Mouse (Mus musculus) cerebellum, postnatal 36 days (tissue): ENCODE results near the gene Fgd5.
A peak's percentile ranks its signal among the peaks of the same experiment; 100 is the strongest.
"Not testable (repeated sequence)": the region's sequence is repeated elsewhere in the genome, so short reads cannot be mapped to it uniquely, and the experiment has no call there.

Experiments
- DNase-seq, 2 experiments: peaks; one replicate each; pipeline ENCODE4 v3.0.0; 2021 to 2022; ENCODE audit warnings: mixed read lengths in 2 of 2

Fgd5 gene

GRCm38 (mm10) chr6:91978371-91979300 is at the start of gene Fgd5:
Gene Fgd5, plus strand, starts transcription at chr6:91978878.
- DNase-seq = peak; percentile 15 to 16

GRCm38 (mm10) chr6:91931231-91931630 is 47.4 kb upstream of the Fgd5 start:
- no peak for DNase-seq

GRCm38 (mm10) chr6:91938491-91938890 is 40.2 kb upstream of the Fgd5 start:
- no peak for DNase-seq

- no peak for DNase-seq
Measured at GRCm38 (mm10) chr6:91948426-91948825, 30.3 kb upstream of the Fgd5 start.

GRCm38 (mm10) chr6:91958015-91958414 is 20.7 kb upstream of the Fgd5 start:
- not testable (repeated sequence) for DNase-seq

GRCm38 (mm10) chr6:91960028-91960811 is 18.5 kb upstream of the Fgd5 start:
- no peak for DNase-seq

- no peak for DNase-seq
Measured at GRCm38 (mm10) chr6:91963429-91963828, 15.2 kb upstream of the Fgd5 start.

- DNase-seq = no peak
Measured at GRCm38 (mm10) chr6:91965060-91965459, 13.6 kb upstream of the Fgd5 start.

- no peak for DNase-seq
Measured at GRCm38 (mm10) chr6:91966006-91966405, 12.7 kb upstream of the Fgd5 start.

GRCm38 (mm10) chr6:91972201-91972646 is 6.5 kb upstream of the Fgd5 start:
- DNase-seq = no peak

- DNase-seq = no peak
Measured at GRCm38 (mm10) chr6:91973972-91974371, 4.7 kb upstream of the Fgd5 start.

GRCm38 (mm10) chr6:91979301-91979996 is 771 bp downstream of the Fgd5 start:
- no peak for DNase-seq

GRCm38 (mm10) chr6:91980011-91980410 is 1.3 kb downstream of the Fgd5 start:
- no peak for DNase-seq

GRCm38 (mm10) chr6:91990101-91990500 is 11.4 kb downstream of the Fgd5 start:
- DNase-seq = peak; percentile 33 to 43

GRCm38 (mm10) chr6:91992823-91993222 is 14.1 kb downstream of the Fgd5 start:
- DNase-seq = no peak

- no peak for DNase-seq
Measured at GRCm38 (mm10) chr6:91993795-91994505, 15.3 kb downstream of the Fgd5 start.

GRCm38 (mm10) chr6:91996072-91996471 is 17.4 kb downstream of the Fgd5 start:
- DNase-seq = no peak

- DNase-seq = no peak
Measured at GRCm38 (mm10) chr6:92002558-92003285, 24.0 kb downstream of the Fgd5 start.

- DNase-seq = no peak
Measured at GRCm38 (mm10) chr6:92003646-92004045, 25.0 kb downstream of the Fgd5 start.

GRCm38 (mm10) chr6:92004137-92004805 is 25.6 kb downstream of the Fgd5 start:
- no peak for DNase-seq

GRCm38 (mm10) chr6:92004806-92005205 is 26.1 kb downstream of the Fgd5 start:
- no peak for DNase-seq
